Mouse (Mus musculus): ENCODE measurements around the gene Catsper2. TPM values are rescaled to one million over a fixed set of nuclear protein-coding genes. Genes with fewer than 3 reads are reported as not detected.

Catsper2 gene
- polyA plus RNA-seq, 1 experiment from 2014 or later, result 1.7 TPM

DNA sequence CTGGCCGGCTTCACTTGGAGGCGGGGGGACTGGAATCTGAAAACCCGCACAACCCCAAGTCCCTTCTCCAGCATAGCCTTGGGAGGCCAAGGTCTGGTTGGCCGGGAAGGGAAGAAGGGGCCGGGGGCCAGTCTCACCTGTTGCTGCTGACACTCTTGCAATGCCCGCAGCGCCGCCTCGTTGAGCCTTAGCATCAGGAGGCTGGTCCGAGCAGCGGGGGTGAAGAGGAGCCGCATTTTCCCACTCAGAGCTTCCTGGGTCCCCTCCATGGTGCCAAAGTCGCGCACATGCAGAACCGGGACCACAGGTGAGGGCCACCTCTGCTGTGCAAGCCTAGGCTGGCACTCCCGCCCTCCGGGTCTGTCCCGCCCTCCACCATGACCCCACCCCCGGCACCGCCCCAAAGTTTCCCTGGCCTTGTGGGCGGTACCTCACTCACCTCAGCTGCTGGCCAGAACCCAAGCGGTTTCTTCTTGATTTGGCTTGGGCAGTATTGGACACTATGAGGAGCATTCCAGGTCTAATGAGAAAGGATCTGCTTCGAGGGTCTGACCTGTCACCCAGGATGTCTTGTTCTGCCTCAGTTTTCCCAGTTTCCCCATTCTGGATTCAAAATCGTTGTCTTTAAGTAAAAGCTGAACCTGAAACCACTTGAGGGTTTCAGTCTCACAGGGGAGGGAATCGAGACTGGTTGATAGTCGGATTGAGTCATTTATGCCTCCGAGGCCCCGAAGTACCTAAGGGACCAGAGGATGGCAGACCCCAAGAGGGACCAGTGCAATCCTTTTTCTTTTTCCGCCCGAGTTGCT is 28.9 kb upstream of the Catsper2 start:
- DNase-seq (ENCODE audit: low spot score), result peak; percentile 65
- ATAC-seq (ENCODE audit: low read depth), result peak; percentile 82
- Histone ChIP-seq H3K4me3 (ENCODE audit: low read depth, low read length) (peak overlapping the region; percentile 47), H3K36me3 (ENCODE audit: control insufficient read depth, insufficient read depth, low read length) (peaks cover 24% of the 10 kb centered on the region), H3K4me1 (ENCODE audit: control insufficient read depth, insufficient read depth, low read length) (peaks cover 15% of the 10 kb centered on the region), H3K27me3 (replicated peaks; ENCODE audit: control insufficient read depth, insufficient read depth, low read length) (no peaks in the 10 kb centered on the region), H3K9ac (ENCODE audit: low read depth, low read length) (peak overlapping the region; percentile 59), H3K27ac (replicated peaks; ENCODE audit: low read depth, low read length) (no peak overlapping the region), H3K9me3 (ENCODE audit: control insufficient read depth, low read length) (no peaks in the 10 kb centered on the region), H3K4me2 (ENCODE audit: low read depth, low read length) (peak overlapping the region; percentile 86)
- WGBS, result 2% methylated on average over 26 of the region's 30 CpGs

DNA sequence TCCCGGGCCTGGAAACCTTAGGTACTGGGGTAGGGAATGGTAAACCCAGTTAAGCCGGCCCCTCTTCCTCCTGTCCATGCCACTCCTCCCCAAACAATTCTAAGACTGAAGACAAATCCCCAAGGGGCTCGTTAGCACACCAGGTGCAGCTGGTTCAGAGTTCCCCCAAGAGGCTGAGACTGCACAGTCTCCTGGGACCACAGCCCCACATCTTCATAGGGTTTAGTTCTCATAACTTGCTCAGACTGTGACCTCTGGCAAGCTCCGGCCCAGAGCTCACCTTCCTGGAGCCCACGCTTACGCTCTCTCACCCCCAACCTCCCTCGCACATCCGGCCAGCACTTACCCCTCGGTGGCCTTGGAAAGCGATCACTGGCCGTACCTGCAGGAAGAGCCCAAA is 28.2 kb upstream of the Catsper2 start:
- peak overlapping the region; percentile 59 for H3K9ac ChIP-seq (ENCODE audit: low read depth, low read length)
- H3K9me3 ChIP-seq (ENCODE audit: control insufficient read depth, low read length), result no peaks in the 10 kb centered on the region
- no peaks in the 10 kb centered on the region for H3K27me3 ChIP-seq (replicated peaks; ENCODE audit: control insufficient read depth, insufficient read depth, low read length)
- H3K4me2 ChIP-seq (ENCODE audit: low read depth, low read length), result peak overlapping the region; percentile 86
- ATAC-seq (ENCODE audit: low read depth), result peak; percentile 61; the same call in 1 of the 2 replicates
- peak overlapping the region; percentile 47 for H3K4me3 ChIP-seq (ENCODE audit: low read depth, low read length)
- H3K36me3 ChIP-seq (ENCODE audit: control insufficient read depth, insufficient read depth, low read length), result peaks cover 30% of the 10 kb centered on the region
- WGBS, result 11% methylated on average over 11 of the region's 11 CpGs
- no peak overlapping the region for H3K27ac ChIP-seq (replicated peaks; ENCODE audit: low read depth, low read length)
- DNase-seq (ENCODE audit: low spot score), result peak; percentile 74
- H3K4me1 ChIP-seq (ENCODE audit: control insufficient read depth, insufficient read depth, low read length), result peaks cover 15% of the 10 kb centered on the region

DNA sequence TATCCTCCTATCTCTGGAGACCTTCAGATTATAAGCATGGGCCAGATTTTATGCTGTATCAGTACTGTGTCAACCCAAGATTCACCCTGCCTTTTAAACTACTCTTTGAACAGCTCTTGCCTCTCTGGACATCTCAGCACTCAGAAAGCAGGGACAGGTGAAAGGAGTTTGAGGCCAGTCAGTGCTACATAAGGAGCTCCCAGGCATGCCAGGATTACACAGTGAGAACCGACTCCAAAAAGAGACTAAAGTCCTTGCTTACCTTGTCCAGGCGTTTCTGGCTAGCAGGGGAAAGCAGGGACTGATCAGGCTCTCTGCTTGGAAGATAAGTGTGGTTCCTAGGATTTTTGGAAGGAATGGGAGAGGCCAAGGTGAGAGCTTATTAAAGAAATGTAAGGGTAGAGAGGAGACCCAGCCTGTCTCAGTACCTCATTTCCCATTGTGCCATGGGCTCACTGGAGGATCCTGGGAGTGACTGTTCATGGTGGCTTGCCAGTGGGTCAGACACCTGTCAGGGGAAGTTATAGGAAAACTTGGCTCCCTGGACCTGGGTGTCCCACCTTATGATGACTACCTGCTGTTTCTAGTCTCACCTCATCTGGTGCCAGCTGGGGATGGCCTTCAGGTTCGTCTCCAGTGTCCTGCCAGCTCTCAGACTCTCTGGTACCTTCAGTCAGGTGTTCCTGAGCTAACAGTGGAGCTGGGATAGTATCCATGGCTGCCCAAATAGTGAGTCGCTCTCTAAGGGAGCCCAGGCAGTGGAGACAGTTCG is 27.4 kb upstream of the Catsper2 start:
- Histone ChIP-seq H3K4me1 (ENCODE audit: control insufficient read depth, insufficient read depth, low read length) (peaks cover 15% of the 10 kb centered on the region), H3K9me3 (ENCODE audit: control insufficient read depth, low read length) (no peaks in the 10 kb centered on the region), H3K27me3 (replicated peaks; ENCODE audit: control insufficient read depth, insufficient read depth, low read length) (no peaks in the 10 kb centered on the region), H3K4me2 (ENCODE audit: low read depth, low read length) (no peak overlapping the region), H3K27ac (replicated peaks; ENCODE audit: low read depth, low read length) (no peak overlapping the region), H3K9ac (ENCODE audit: low read depth, low read length) (no peak overlapping the region; the same call in 1 of the 2 replicates), H3K4me3 (ENCODE audit: low read depth, low read length) (no peak overlapping the region), H3K36me3 (ENCODE audit: control insufficient read depth, insufficient read depth, low read length) (peaks cover 37% of the 10 kb centered on the region)
- DNase-seq (ENCODE audit: low spot score), result no peak
- ATAC-seq (ENCODE audit: low read depth), result no peak
- 66% methylated on average over 5 of the region's 5 CpGs for WGBS

DNA sequence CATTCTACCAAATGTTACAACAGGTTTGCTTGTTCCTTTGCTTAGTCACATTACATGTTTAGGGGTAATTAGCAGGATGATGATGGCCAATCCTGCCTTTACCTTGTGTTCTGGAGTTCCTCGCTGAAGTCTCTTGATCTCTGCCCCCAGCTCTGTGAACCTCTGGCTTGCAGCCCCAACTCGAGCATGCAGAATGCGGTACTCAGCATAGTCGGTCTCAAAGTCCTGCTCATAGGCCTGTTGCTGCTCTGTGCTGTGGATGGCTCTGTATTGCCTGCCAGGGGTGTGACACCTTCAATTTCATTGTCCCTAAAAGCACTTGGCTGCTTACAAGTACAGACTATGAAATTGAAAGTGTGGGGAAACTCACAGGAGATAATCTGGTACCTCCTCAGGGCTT is 26.2 kb upstream of the Catsper2 start:
- no peak overlapping the region for H3K4me2 ChIP-seq (ENCODE audit: low read depth, low read length)
- 68% methylated on average over 4 of the region's 4 CpGs for WGBS

DNA sequence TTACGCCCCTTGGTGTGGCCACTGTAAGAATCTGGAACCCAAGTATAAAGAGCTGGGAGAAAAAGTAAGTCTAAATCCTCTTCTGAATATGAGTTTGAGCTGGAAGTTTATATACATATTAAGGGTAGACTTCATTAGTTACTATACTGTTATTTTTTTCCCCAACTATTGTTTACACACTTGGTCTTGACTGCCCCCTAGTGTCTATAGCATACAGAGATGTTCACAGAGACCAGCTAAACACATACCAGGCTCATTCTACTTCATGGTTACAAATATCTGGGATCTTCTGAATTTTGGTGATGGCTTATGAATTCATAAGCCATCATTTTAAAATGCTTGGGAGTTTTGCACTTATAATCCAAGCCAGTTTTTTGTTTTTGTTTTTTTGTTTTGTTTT is 21.3 kb upstream of the Catsper2 start:
- ATAC-seq (ENCODE audit: low read depth) (no peak), DNase-seq (ENCODE audit: low spot score) (peak; percentile 27)
- peaks cover 98% of the 10 kb centered on the region for H3K36me3 ChIP-seq (ENCODE audit: control insufficient read depth, insufficient read depth, low read length)
- no peak overlapping the region for H3K9ac ChIP-seq (ENCODE audit: low read depth, low read length)
- no peaks in the 10 kb centered on the region for H3K27me3 ChIP-seq (replicated peaks; ENCODE audit: control insufficient read depth, insufficient read depth, low read length)
- WGBS, result 100% methylated on average over 1 of the region's 1 CpGs
- no peak overlapping the region for H3K4me2 ChIP-seq (ENCODE audit: low read depth, low read length)
- no peak overlapping the region for H3K4me3 ChIP-seq (ENCODE audit: low read depth, low read length)
- H3K9me3 ChIP-seq (ENCODE audit: control insufficient read depth, low read length), result no peaks in the 10 kb centered on the region
- no peaks in the 10 kb centered on the region for H3K4me1 ChIP-seq (ENCODE audit: control insufficient read depth, insufficient read depth, low read length)
- H3K27ac ChIP-seq (replicated peaks; ENCODE audit: low read depth, low read length), result no peak overlapping the region

More for the DNA sequence above, 26.2 kb upstream of the Catsper2 start:
- DNase-seq (ENCODE audit: low spot score) (no peak), ATAC-seq (ENCODE audit: low read depth) (no peak)
- Histone ChIP-seq H3K27me3 (replicated peaks; ENCODE audit: control insufficient read depth, insufficient read depth, low read length) (no peaks in the 10 kb centered on the region), H3K36me3 (ENCODE audit: control insufficient read depth, insufficient read depth, low read length) (peaks cover 49% of the 10 kb centered on the region), H3K4me3 (ENCODE audit: low read depth, low read length) (no peak overlapping the region), H3K9me3 (ENCODE audit: control insufficient read depth, low read length) (no peaks in the 10 kb centered on the region), H3K4me1 (ENCODE audit: control insufficient read depth, insufficient read depth, low read length) (peaks cover 15% of the 10 kb centered on the region), H3K9ac (ENCODE audit: low read depth, low read length) (no peak overlapping the region), H3K27ac (replicated peaks; ENCODE audit: low read depth, low read length) (no peak overlapping the region)

DNA sequence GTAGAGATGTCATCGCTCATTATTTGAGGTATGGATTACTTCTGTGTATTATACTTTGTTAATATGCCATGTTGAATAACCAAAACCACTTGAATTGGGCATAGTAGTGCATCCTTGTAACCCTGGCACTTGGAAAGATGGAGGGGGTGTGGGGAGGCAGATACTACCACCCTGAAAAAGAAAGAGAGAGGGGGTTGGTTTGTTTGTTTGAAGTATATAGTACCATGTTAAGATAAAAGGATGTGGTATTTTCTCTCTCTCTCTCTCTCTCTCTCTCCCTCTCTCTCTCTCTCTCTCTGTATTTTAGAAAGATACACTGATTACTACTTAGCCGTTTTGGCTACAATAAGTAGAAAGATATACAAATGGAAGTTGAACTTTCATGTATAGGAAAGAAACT is 12.3 kb upstream of the Catsper2 start:
- Histone ChIP-seq H3K4me1 (ENCODE audit: control insufficient read depth, insufficient read depth, low read length) (no peaks in the 10 kb centered on the region), H3K27me3 (replicated peaks; ENCODE audit: control insufficient read depth, insufficient read depth, low read length) (no peaks in the 10 kb centered on the region), H3K9ac (ENCODE audit: low read depth, low read length) (no peak overlapping the region), H3K27ac (replicated peaks; ENCODE audit: low read depth, low read length) (no peak overlapping the region), H3K36me3 (ENCODE audit: control insufficient read depth, insufficient read depth, low read length) (peaks cover 95% of the 10 kb centered on the region), H3K4me2 (ENCODE audit: low read depth, low read length) (no peak overlapping the region), H3K4me3 (ENCODE audit: low read depth, low read length) (no peak overlapping the region), H3K9me3 (ENCODE audit: control insufficient read depth, low read length) (no peaks in the 10 kb centered on the region)
- no peak for ATAC-seq (ENCODE audit: low read depth)
- no peak for DNase-seq (ENCODE audit: low spot score)
- 89% methylated on average over 2 of the region's 2 CpGs for WGBS

DNA sequence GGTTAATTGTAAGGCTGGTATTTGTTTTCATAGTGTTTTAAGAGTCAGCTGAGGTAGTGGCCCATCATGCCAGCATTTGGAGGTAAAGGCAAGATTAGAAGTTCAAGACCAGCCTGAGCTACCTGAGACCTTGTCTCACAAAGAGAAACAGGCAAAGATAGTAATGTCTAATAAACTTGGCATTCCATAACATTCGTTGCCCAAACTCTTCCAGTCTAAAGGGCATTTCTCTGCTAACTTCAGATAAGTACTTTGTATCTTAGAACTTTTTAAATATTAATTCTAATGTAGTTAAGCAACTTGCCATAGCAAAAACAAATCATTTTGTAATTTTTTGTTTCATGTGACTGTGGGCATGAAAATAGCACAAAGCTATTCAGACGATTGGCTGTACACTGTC is 9.6 kb upstream of the Catsper2 start:
- H3K4me3 ChIP-seq (ENCODE audit: low read depth, low read length), result no peak overlapping the region
- no peak overlapping the region for H3K4me2 ChIP-seq (ENCODE audit: low read depth, low read length)
- H3K9ac ChIP-seq (ENCODE audit: low read depth, low read length), result no peak overlapping the region
- H3K27me3 ChIP-seq (replicated peaks; ENCODE audit: control insufficient read depth, insufficient read depth, low read length), result no peaks in the 10 kb centered on the region
- ATAC-seq (ENCODE audit: low read depth), result no peak
- peaks cover 86% of the 10 kb centered on the region for H3K36me3 ChIP-seq (ENCODE audit: control insufficient read depth, insufficient read depth, low read length)
- no peaks in the 10 kb centered on the region for H3K9me3 ChIP-seq (ENCODE audit: control insufficient read depth, low read length)
- DNase-seq (ENCODE audit: low spot score), result no peak
- H3K27ac ChIP-seq (replicated peaks; ENCODE audit: low read depth, low read length), result no peak overlapping the region
- 92% methylated on average over 2 of the region's 2 CpGs for WGBS
- no peaks in the 10 kb centered on the region for H3K4me1 ChIP-seq (ENCODE audit: control insufficient read depth, insufficient read depth, low read length)

DNA sequence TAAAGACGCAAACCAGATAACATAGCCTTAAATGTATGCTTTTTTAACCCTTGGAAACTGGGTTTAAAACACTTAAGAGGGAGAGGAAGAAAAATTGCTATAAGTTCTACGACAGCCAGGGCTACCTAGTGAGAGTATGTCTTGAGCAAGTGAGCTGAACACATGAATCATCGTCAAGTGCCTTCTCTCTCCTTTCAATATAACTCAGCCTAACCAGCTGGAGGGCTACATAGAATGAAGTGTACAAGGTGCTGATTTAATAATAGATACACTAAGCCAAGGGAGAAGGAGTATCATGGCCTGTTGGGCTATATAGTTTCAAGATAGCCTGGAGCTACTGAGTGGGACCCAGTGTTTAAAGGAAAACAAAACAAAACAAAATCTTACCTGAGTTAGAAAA is 4.9 kb upstream of the Catsper2 start:
- Histone ChIP-seq H3K4me2 (ENCODE audit: low read depth, low read length) (no peak overlapping the region), H3K27ac (replicated peaks; ENCODE audit: low read depth, low read length) (no peak overlapping the region), H3K4me1 (ENCODE audit: control insufficient read depth, insufficient read depth, low read length) (peaks cover 12% of the 10 kb centered on the region), H3K27me3 (replicated peaks; ENCODE audit: control insufficient read depth, insufficient read depth, low read length) (no peaks in the 10 kb centered on the region), H3K9ac (ENCODE audit: low read depth, low read length) (no peak overlapping the region), H3K9me3 (ENCODE audit: control insufficient read depth, low read length) (no peaks in the 10 kb centered on the region), H3K36me3 (ENCODE audit: control insufficient read depth, insufficient read depth, low read length) (peaks cover 52% of the 10 kb centered on the region), H3K4me3 (ENCODE audit: low read depth, low read length) (no peak overlapping the region)
- 89% methylated on average over 3 of the region's 3 CpGs for WGBS
- ATAC-seq (ENCODE audit: low read depth), result no peak
- no peak for DNase-seq (ENCODE audit: low spot score)
